10 mouse cellular contexts compared by ENCODE assay signal in genomic region chr7:128937976-128938730, GRCm38 (mm10).
DNase-seq lines count a peak whose midpoint lies in the region; ATAC-seq and TF ChIP-seq lines count a peak whose summit lies in the region.
"Had no signal": no experiment of that assay in that cellular context is flagged by ENCODE, and none has a peak within 500 bp of the region (broad histone marks: within the 10 kb centered on the region; RNA-seq: fewer than 3 reads in every experiment).

No protein-coding gene starts in this region.

- H3K27me3 ChIP-seq in hindbrain, embryonic 10.5 days (ENCODE audit: insufficient read depth, poor library complexity, severe bottlenecking), result no peaks in the 10 kb centered on the region
- no peaks in the 10 kb centered on the region for H3K27me3 ChIP-seq in hindbrain, embryonic 16.5 days (replicated peaks; ENCODE audit: control insufficient read depth, insufficient read depth, low read length)
- H3K27me3 ChIP-seq in midbrain, postnatal 0 days (ENCODE audit: insufficient read depth, low read length), result no peaks in the 10 kb centered on the region
- H3K27me3 ChIP-seq in midbrain, embryonic 16.5 days (ENCODE audit: control insufficient read depth, insufficient read depth, low read depth, low read length), result no peaks in the 10 kb centered on the region
- H3K27me3 ChIP-seq: megakaryocyte, embryonic 14.5 days had no signal

- no peaks in the 10 kb centered on the region for H3K4me1 ChIP-seq in hindbrain, embryonic 10.5 days (replicated peaks)
- no peaks in the 10 kb centered on the region for H3K4me1 ChIP-seq in hindbrain, embryonic 16.5 days (ENCODE audit: control insufficient read depth, insufficient read depth, low read depth, low read length)
- no peaks in the 10 kb centered on the region for H3K4me1 ChIP-seq in midbrain, postnatal 0 days (ENCODE audit: insufficient read depth, low read length)
- H3K4me1 ChIP-seq in midbrain, embryonic 16.5 days (ENCODE audit: control insufficient read depth, insufficient read depth, low read length), result no peaks in the 10 kb centered on the region
- H3K4me1 ChIP-seq: megakaryocyte, embryonic 14.5 days had no signal

- H3K4me3 ChIP-seq in hindbrain, embryonic 10.5 days, result no peak overlapping the region
- no peak overlapping the region for H3K4me3 ChIP-seq in hindbrain, embryonic 16.5 days (ENCODE audit: low read length)
- H3K4me3 ChIP-seq in midbrain, postnatal 0 days (ENCODE audit: low read depth, low read length), result no peak overlapping the region
- no peak overlapping the region for H3K4me3 ChIP-seq in midbrain, embryonic 16.5 days (ENCODE audit: low read depth, low read length)
- H3K4me3 ChIP-seq: left cerebral cortex, adult 2 months; megakaryocyte, embryonic 14.5 days had no signal

- H3K4me2 ChIP-seq in hindbrain, embryonic 16.5 days (ENCODE audit: low read length), result no peak overlapping the region
- no peak overlapping the region for H3K4me2 ChIP-seq in midbrain, postnatal 0 days (ENCODE audit: low read depth, low read length, poor library complexity, severe bottlenecking)
- H3K4me2 ChIP-seq in midbrain, embryonic 16.5 days (ENCODE audit: low read length), result no peak overlapping the region

- WGBS in hindbrain, embryonic 10.5 days, result 53% methylated on average over 6 of the region's 6 CpGs
- 51% methylated on average over 6 of the region's 6 CpGs for WGBS in hindbrain, embryonic 16.5 days
- 45% methylated on average over 6 of the region's 6 CpGs for WGBS in midbrain, postnatal 0 days
- WGBS in midbrain, embryonic 16.5 days, result 36% methylated on average over 6 of the region's 6 CpGs

- TF ChIP-seq CTCF in midbrain, postnatal 0 days (IDR thresholded peaks at IDR 0.05), result no peak

- H3K9ac ChIP-seq in hindbrain, embryonic 16.5 days (ENCODE audit: low read depth, low read length), result no peak overlapping the region
- no peak overlapping the region for H3K9ac ChIP-seq in midbrain, postnatal 0 days (replicated peaks; ENCODE audit: low read length, poor library complexity, severe bottlenecking)
- no peak overlapping the region for H3K9ac ChIP-seq in midbrain, embryonic 16.5 days (ENCODE audit: low read depth, low read length)

- no peak overlapping the region for H3K27ac ChIP-seq in hindbrain, embryonic 10.5 days
- no peak overlapping the region for H3K27ac ChIP-seq in hindbrain, embryonic 16.5 days (ENCODE audit: low read depth, low read length)
- H3K27ac ChIP-seq in midbrain, postnatal 0 days (ENCODE audit: low read depth, low read length), result no peak overlapping the region
- H3K27ac ChIP-seq in midbrain, embryonic 16.5 days (ENCODE audit: low read length), result no peak overlapping the region
- H3K27ac ChIP-seq: left cerebral cortex, adult 2 months had no signal

- peak; percentile 30 for DNase-seq in hindbrain, embryonic 10.5 days (ENCODE audit: low spot score)
- peak; percentile 71 for DNase-seq in midbrain, postnatal 0 days (ENCODE audit: low spot score)
- peak; percentile 71 for DNase-seq in embryo, embryonic 11 days
- DNase-seq in testis, postnatal 10 days (ENCODE audit: low spot score), result peak; percentile 45
- no peak for DNase-seq in frontal cortex, adult 2 months (ENCODE audit: extremely low spot score in 1 of 2, low spot score in 1 of 2)

- ATAC-seq in hindbrain, embryonic 16.5 days, result no peak
- ATAC-seq in midbrain, postnatal 0 days (ENCODE audit: low FRiP score), result no peak
- no peak for ATAC-seq in midbrain, embryonic 16.5 days
- ATAC-seq in granulocyte monocyte progenitor cell, adult 5-6 weeks (replicated peaks; ENCODE audit: poor library complexity, severe bottlenecking), result no peak

- no peaks in the 10 kb centered on the region for H3K9me3 ChIP-seq in hindbrain, embryonic 10.5 days
- H3K9me3 ChIP-seq in hindbrain, embryonic 16.5 days (ENCODE audit: control insufficient read depth, low read length), result no peaks in the 10 kb centered on the region
- no peaks in the 10 kb centered on the region for H3K9me3 ChIP-seq in midbrain, postnatal 0 days (ENCODE audit: low read length)
- no peaks in the 10 kb centered on the region for H3K9me3 ChIP-seq in midbrain, embryonic 16.5 days (replicated peaks; ENCODE audit: control insufficient read depth, low read length, poor library complexity, severe bottlenecking)
- H3K9me3 ChIP-seq: megakaryocyte, embryonic 14.5 days had no signal

- no peaks in the 10 kb centered on the region for H3K36me3 ChIP-seq in hindbrain, embryonic 10.5 days
- no peaks in the 10 kb centered on the region for H3K36me3 ChIP-seq in hindbrain, embryonic 16.5 days (ENCODE audit: control insufficient read depth, insufficient read depth, low read length)
- H3K36me3 ChIP-seq in midbrain, postnatal 0 days (ENCODE audit: insufficient read depth, low read length), result no peaks in the 10 kb centered on the region
- H3K36me3 ChIP-seq in midbrain, embryonic 16.5 days (ENCODE audit: control insufficient read depth, insufficient read depth, low read length), result no peaks in the 10 kb centered on the region

Comparison
In these comparisons a context has a peak if more than half of its experiments do, and no peak if none do; other contexts are left out.
1. DNase-seq: peak in hindbrain, embryonic 10.5 days (single experiment), midbrain, postnatal 0 days (single experiment), embryo, embryonic 11 days (single experiment) and testis, postnatal 10 days (single experiment); none in frontal cortex, adult 2 months (0 of 2).